Mouse (Mus musculus): ENCODE data around the gene Ankib1. TPM values are rescaled to one million over a fixed set of nuclear protein-coding genes. Genes with fewer than 3 reads are reported as not detected.
A peak's percentile ranks its signal among the peaks of the same experiment; 100 is the strongest.
"Not testable (repeated sequence)": the region's sequence is repeated elsewhere in the genome, so short reads cannot be mapped to it uniquely, and the experiment has no call there.

The Ankib1 gene
- polyA plus RNA-seq, 1 experiment from 2014 or later: 6.8 TPM

DNA sequence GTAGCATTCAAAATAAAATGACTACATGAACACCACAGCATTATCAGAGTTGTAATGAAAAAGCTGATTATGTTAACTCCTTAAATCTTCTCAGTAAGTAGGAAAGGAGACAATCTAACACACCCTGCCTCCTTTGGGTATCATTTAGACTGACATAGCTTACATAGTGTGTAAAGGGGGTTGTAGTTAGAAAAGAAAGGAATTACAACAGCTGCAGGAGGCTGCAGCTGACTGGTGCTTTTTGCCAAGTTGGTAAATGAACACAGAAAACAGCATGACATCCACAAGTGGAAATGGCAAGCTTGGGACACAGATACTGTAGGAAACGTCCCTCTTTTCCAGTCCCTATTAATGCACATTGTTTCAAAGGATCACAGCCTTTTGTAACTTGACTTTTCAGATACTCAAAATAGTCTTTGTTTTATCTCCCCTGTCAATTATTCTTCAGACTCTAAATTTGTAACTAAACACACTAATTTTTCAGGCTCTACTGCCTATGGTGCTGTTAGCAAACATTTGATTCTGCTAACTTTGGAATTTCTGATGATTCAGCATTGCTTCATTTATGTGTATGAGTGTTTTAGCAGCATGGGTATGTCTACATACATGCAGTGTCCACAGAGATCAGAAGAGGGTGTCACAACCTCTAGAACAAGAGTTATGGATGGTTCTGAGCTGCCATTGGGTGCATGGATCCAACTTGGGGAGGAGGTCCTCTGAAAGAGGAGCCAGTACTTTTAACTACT, 17.8 kb downstream of the Ankib1 start:
- no peaks in the 10 kb centered on the region for H3K27me3 ChIP-seq (replicated peaks; ENCODE audit: insufficient read depth, low read length)
- DNase-seq (ENCODE audit: low spot score) (peak; percentile 28), ATAC-seq (no peak; the same call in 1 of the 2 replicates)
- no peak overlapping the region for H3K27ac ChIP-seq (ENCODE audit: low read length)
- no peak overlapping the region for H3K4me3 ChIP-seq (ENCODE audit: low read depth, low read length)
- H3K4me2 ChIP-seq (replicated peaks; ENCODE audit: low read depth, low read length): no peak overlapping the region
- no peaks in the 10 kb centered on the region for H3K9me3 ChIP-seq (ENCODE audit: low read length)
- H3K4me1 ChIP-seq (ENCODE audit: insufficient read depth, low read depth, low read length): no peaks in the 10 kb centered on the region
- no peaks in the 10 kb centered on the region for H3K36me3 ChIP-seq (ENCODE audit: insufficient read depth, low read length)
- H3K9ac ChIP-seq (replicated peaks; ENCODE audit: low read depth): no peak overlapping the region
- TF ChIP-seq CTCF (IDR thresholded peaks at IDR 0.05) (no peak), EP300 (IDR thresholded peaks at IDR 0.05) (no peak)
- 64% methylated on average over 1 of the region's 1 CpGs for WGBS

DNA sequence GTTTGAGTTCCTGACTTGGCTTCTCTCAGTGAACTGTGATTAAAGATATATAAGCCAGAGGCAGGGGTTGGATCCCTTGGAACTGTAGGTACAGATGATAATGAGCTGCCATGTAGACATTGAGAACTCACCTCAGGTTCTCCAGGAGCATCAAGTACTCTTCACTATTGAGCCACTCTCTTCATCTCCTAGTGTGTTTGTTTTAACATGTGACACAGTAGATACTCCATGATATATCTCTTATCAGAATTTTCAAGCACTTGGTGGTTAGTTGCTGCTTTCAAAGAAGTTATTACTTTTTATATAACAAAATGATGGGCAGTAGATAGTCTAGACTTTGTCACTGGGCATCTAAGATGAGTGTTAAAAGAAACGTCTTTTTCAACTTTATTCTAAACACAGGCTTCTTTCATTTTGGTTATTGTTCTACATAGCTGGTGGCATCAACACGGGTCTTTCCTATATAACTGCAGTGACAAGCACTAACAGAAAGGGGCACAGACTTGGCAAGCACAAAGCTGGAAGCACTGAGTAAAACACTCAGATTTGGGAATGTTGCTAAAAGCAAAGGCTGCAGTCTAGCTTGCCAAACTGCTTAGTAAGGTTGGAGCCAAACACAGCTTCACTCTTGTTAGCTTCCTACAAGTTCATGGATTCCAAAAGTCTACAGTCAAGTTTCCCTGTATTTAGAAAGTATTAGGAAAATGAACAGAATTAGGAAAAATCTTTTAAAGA, 18.6 kb downstream of the Ankib1 start:
- DNase-seq (ENCODE audit: low spot score) (no peak), ATAC-seq (no peak)
- TF ChIP-seq CTCF (IDR thresholded peaks at IDR 0.05) (no peak), EP300 (IDR thresholded peaks at IDR 0.05) (no peak)
- H3K4me3 ChIP-seq (ENCODE audit: low read depth, low read length): no peak overlapping the region
- no peaks in the 10 kb centered on the region for H3K9me3 ChIP-seq (ENCODE audit: low read length)
- H3K4me1 ChIP-seq (ENCODE audit: insufficient read depth, low read depth, low read length): no peaks in the 10 kb centered on the region
- no peaks in the 10 kb centered on the region for H3K27me3 ChIP-seq (replicated peaks; ENCODE audit: insufficient read depth, low read length)
- no peak overlapping the region for H3K4me2 ChIP-seq (replicated peaks; ENCODE audit: low read depth, low read length)
- no peak overlapping the region for H3K9ac ChIP-seq (replicated peaks; ENCODE audit: low read depth)
- no peaks in the 10 kb centered on the region for H3K36me3 ChIP-seq (ENCODE audit: insufficient read depth, low read length)
- 66% methylated on average over 2 of the region's 2 CpGs for WGBS
- no peak overlapping the region for H3K27ac ChIP-seq (ENCODE audit: low read length)

DNA sequence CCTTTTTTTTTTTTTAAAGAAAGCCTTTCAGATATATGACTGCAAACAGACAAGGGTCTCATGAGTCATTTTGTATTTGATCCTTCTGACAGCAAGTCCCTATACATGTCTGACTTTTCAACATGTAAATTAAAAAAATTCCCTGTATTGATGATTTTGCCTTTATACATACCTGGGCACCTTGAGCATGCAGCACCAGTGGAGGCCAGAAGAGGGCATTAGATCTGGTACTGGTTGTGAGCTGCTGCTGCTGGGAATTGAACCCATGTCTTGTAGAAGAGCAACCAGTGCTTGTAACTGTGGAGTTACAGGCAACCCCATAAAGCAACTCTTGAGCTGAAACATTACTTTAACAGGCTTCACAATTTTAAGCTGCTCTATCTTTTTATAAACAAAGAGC, 20.1 kb downstream of the Ankib1 start:
- no peak overlapping the region for H3K4me3 ChIP-seq (ENCODE audit: low read depth, low read length)
- no peaks in the 10 kb centered on the region for H3K9me3 ChIP-seq (ENCODE audit: low read length)
- no peak for ATAC-seq
- TF ChIP-seq CTCF (IDR thresholded peaks at IDR 0.05): peak; percentile 45
- TF ChIP-seq EP300 (IDR thresholded peaks at IDR 0.05): no peak
- no peak overlapping the region for H3K27ac ChIP-seq (ENCODE audit: low read length)
- H3K4me1 ChIP-seq (ENCODE audit: insufficient read depth, low read depth, low read length): no peaks in the 10 kb centered on the region
- no peak for DNase-seq (ENCODE audit: low spot score)
- no peaks in the 10 kb centered on the region for H3K27me3 ChIP-seq (replicated peaks; ENCODE audit: insufficient read depth, low read length)
- no peak overlapping the region for H3K9ac ChIP-seq (replicated peaks; ENCODE audit: low read depth)
- H3K4me2 ChIP-seq (replicated peaks; ENCODE audit: low read depth, low read length): no peak overlapping the region
- H3K36me3 ChIP-seq (ENCODE audit: insufficient read depth, low read length): no peaks in the 10 kb centered on the region

DNA sequence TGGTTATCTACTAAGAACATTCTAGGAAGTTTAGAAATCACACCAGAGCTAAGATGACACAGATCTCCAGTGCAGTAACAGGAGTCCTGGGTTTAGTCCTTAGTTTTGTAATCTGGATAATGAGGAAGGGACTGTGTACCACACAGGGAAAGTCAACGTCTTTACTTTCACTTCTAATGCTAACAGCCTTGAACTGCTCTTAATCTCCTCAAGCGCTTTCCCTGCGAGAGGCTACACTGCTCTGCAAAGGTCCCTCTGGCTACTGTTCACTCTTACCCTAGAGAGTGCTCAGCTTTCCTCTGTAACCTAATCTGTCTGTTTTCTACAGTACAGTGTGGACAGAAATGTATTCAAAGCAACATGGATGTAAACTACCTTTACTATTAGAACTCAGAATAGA, 30.7 kb downstream of the Ankib1 start:
- no peaks in the 10 kb centered on the region for H3K4me1 ChIP-seq (ENCODE audit: insufficient read depth, low read depth, low read length)
- no peaks in the 10 kb centered on the region for H3K36me3 ChIP-seq (ENCODE audit: insufficient read depth, low read length)
- H3K4me2 ChIP-seq (replicated peaks; ENCODE audit: low read depth, low read length): 0 out of 2 replicates have a peak overlapping the region, but pooled peaks have one; percentile 25
- 0 out of 2 replicates have a peak overlapping the region, but pooled peaks have one; percentile 8 for H3K4me3 ChIP-seq (ENCODE audit: low read depth, low read length)
- DNase-seq (ENCODE audit: low spot score) (peak; percentile 55), ATAC-seq (peak; percentile 62)
- no peaks in the 10 kb centered on the region for H3K9me3 ChIP-seq (ENCODE audit: low read length)
- 0 out of 2 replicates have a peak overlapping the region, but pooled peaks have one; percentile 15 for H3K27ac ChIP-seq (ENCODE audit: low read length)
- no peaks in the 10 kb centered on the region for H3K27me3 ChIP-seq (replicated peaks; ENCODE audit: insufficient read depth, low read length)
- H3K9ac ChIP-seq (replicated peaks; ENCODE audit: low read depth): no peak overlapping the region
- 51% methylated on average over 3 of the region's 3 CpGs for WGBS
- TF ChIP-seq EP300 (IDR thresholded peaks at IDR 0.05): no peak
- no peak for TF ChIP-seq CTCF (IDR thresholded peaks at IDR 0.05)

DNA sequence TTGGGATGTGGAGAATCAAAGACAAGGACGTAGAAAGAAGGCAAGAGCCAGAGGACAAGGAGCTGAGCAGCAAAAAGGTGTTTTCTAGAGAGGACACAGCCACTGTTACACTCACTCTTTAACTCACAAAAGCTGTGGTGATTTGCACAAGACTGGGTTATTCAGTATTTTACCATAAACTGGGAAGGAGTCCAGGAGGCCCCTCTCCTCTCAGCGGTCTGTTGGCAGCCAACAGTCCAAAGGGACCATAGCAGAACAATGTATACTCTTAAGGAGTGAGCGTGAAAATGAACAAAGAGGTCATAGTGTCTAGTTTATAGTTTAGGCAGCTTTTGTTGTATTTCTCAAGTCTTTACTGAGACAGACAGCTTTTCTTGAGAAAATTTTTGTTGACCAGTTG, 31.2 kb downstream of the Ankib1 start:
- WGBS: 73% methylated on average over 3 of the region's 3 CpGs
- H3K4me2 ChIP-seq (replicated peaks; ENCODE audit: low read depth, low read length): 0 out of 2 replicates have a peak overlapping the region, but pooled peaks have one; percentile 25
- no peak for ATAC-seq

DNA sequence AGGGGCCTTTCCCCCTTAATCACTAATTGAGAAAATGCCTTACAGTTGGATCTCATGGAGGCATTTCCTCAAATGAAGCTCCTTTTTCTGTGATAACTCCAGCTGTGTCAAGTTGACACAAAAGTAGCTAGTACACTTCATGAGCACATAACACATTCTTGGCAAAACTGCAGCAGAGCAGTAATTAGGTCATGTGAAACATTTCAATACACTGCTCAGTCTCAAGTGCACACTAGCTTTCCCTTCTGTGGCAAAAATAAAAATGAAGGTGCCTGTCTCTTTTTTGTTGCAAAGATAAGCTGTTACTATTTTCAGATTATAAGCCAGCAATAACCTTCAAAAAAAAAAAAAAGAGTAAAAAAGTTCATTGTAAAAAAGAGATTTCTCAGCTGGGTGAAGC, 52.2 kb downstream of the Ankib1 start:
- not testable (repeated sequence) for H3K4me3 ChIP-seq (ENCODE audit: low read depth, low read length); H3K4me2 ChIP-seq (replicated peaks; ENCODE audit: low read depth, low read length); H3K27ac ChIP-seq (ENCODE audit: low read length); ATAC-seq; H3K4me1 ChIP-seq (ENCODE audit: insufficient read depth, low read depth, low read length); H3K9ac ChIP-seq (replicated peaks; ENCODE audit: low read depth); H3K36me3 ChIP-seq (ENCODE audit: insufficient read depth, low read length); H3K27me3 ChIP-seq (replicated peaks; ENCODE audit: insufficient read depth, low read length); H3K9me3 ChIP-seq (ENCODE audit: low read length)
- DNase-seq (ENCODE audit: low spot score): peak; percentile 18

More for the DNA sequence above, 31.2 kb downstream of the Ankib1 start:
- Histone ChIP-seq H3K9ac (replicated peaks; ENCODE audit: low read depth) (no peak overlapping the region), H3K4me1 (ENCODE audit: insufficient read depth, low read depth, low read length) (no peaks in the 10 kb centered on the region), H3K9me3 (ENCODE audit: low read length) (no peaks in the 10 kb centered on the region), H3K27me3 (replicated peaks; ENCODE audit: insufficient read depth, low read length) (no peaks in the 10 kb centered on the region), H3K27ac (ENCODE audit: low read length) (0 out of 2 replicates have a peak overlapping the region, but pooled peaks have one; percentile 15), H3K36me3 (ENCODE audit: insufficient read depth, low read length) (no peaks in the 10 kb centered on the region), H3K4me3 (ENCODE audit: low read depth, low read length) (0 out of 2 replicates have a peak overlapping the region, but pooled peaks have one; percentile 8)
- no peak for TF ChIP-seq EP300 (IDR thresholded peaks at IDR 0.05)
- TF ChIP-seq CTCF (IDR thresholded peaks at IDR 0.05): no peak
- DNase-seq (ENCODE audit: low spot score): no peak

DNA sequence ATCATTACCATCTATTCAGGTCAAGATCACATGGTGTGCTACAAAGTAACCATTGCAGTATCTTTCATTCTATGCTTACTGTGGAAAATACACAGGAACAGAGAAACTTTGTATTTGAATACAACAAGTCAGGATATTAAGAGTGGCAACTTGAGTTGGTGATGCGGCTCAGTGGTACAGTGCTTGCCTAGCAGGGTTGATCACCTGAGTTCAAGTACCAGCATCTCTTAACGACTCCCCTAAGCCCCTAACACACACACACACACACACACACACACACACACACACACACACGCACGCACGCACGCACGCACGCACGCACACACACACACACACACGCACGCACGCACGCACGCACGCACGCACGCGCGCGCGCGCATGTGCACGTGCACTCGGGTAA, 69.9 kb downstream of the Ankib1 start:
- H3K27ac ChIP-seq (ENCODE audit: low read length); H3K4me1 ChIP-seq (ENCODE audit: insufficient read depth, low read depth, low read length); H3K27me3 ChIP-seq (replicated peaks; ENCODE audit: insufficient read depth, low read length): not testable (repeated sequence)

More for the DNA sequence above, 69.9 kb downstream of the Ankib1 start:
- not testable (repeated sequence) for H3K36me3 ChIP-seq (ENCODE audit: insufficient read depth, low read length); H3K4me2 ChIP-seq (replicated peaks; ENCODE audit: low read depth, low read length); ATAC-seq; H3K4me3 ChIP-seq (ENCODE audit: low read depth, low read length); H3K9me3 ChIP-seq (ENCODE audit: low read length); H3K9ac ChIP-seq (replicated peaks; ENCODE audit: low read depth); DNase-seq (ENCODE audit: low spot score)
- 89% methylated on average over 17 of the region's 24 CpGs for WGBS

Measured in lung, postnatal 0 days (tissue).